Mouse (Mus musculus): ENCODE measurements around the gene Gm38431. TPM values are rescaled to one million over a fixed set of nuclear protein-coding genes. Genes with fewer than 3 reads are reported as not detected.

Gm38431 gene
- polyA plus RNA-seq, 1 experiment from 2014 or later = 1.8 TPM

DNA sequence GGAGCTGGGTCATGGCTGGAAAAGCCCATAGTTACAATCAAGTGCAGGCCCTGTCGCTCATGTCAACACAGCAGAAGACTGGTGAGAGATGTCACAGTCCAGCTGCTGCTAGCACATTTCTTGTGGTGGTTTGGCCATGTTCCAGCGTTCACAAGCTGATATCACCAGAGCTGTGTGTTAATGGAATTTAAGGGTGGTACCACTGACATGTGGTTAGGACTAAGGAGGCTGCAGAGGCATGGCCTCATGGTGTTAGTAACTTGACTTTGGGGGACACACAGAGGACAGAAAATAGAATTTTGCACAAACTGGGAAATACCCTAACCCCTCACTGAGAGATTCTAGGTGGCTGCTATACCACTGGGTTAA is 34.4 kb upstream of the Gm38431 start:
- Histone ChIP-seq H3K4me1 (peaks cover 6% of the 10 kb centered on the region), H3K36me3 (peaks cover 65% of the 10 kb centered on the region), H3K27ac (no peak overlapping the region), H3K9ac (no peak overlapping the region), H3K9me3 (no peaks in the 10 kb centered on the region), H3K4me2 (replicated peaks) (no peak overlapping the region), H3K4me3 (no peak overlapping the region), H3K27me3 (no peaks in the 10 kb centered on the region)
- no peak for ATAC-seq (ENCODE audit: low FRiP score, low read depth)
- WGBS = 80% methylated on average over 2 of the region's 2 CpGs

DNA sequence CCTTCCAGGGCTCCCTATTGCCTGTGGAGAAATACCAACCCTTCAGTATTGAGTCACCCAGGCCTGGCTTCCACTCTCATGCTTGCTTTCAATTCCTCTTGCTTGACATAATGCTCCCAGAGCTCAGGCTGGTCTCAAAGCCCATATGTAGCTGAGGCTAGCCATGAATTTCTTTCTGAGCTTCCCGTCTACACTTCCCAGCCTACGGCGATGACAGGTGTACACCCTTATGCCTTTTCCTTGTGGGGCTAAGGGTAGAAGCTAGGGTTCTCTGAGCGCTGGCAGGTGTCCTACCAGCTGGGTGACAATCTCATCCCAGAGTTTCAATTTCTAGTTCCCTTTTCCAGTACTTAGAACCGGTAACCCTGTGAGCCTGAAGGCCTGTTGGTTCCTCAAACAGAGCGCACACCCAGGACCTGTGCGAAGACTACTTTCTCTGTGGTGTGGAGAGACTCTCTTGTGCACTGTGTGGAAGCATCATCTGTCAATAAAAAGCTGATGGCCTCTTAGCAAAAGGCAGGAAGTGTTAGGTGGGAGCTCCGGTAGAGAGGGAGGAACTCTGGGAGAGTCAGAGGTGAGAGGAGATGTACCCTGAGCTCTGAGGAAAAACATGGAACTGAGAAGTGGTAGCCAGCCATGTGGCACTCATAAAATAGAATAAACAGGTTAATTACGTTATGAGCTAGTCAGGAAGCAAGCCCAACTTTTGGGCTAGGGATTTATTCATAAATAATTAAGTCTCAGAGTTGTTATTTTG is 33.9 kb upstream of the Gm38431 start:
- no peaks in the 10 kb centered on the region for H3K27me3 ChIP-seq
- H3K27ac ChIP-seq = no peak overlapping the region
- no peak for ATAC-seq (ENCODE audit: low FRiP score, low read depth)
- no peak overlapping the region for H3K9ac ChIP-seq
- H3K9me3 ChIP-seq = no peaks in the 10 kb centered on the region
- peaks cover 71% of the 10 kb centered on the region for H3K36me3 ChIP-seq
- no peak overlapping the region for H3K4me3 ChIP-seq
- peaks cover 6% of the 10 kb centered on the region for H3K4me1 ChIP-seq
- no peak overlapping the region for H3K4me2 ChIP-seq (replicated peaks)
- 86% methylated on average over 9 of the region's 9 CpGs for WGBS

DNA sequence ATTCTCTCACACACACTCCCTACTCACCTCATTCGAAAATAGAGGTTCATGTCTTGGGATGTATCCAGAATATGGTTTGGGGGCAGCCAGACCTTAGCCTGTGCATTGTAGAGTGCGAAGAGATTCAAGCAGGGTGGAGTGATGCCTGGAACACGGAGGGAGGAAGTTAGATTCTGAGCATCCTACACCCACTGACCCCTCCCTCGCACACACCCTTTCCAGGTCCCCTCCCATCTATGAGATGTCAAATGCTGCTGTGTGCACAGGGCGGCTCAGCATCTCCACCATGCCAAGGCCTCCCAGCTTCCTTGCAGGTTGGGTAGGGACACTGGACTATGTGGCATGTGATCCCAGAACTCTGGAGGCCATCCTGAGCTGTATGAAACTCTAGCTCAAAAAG is 33.0 kb upstream of the Gm38431 start:
- ATAC-seq (ENCODE audit: low FRiP score, low read depth) = no peak
- peaks cover 79% of the 10 kb centered on the region for H3K36me3 ChIP-seq
- no peak overlapping the region for H3K9ac ChIP-seq
- no peaks in the 10 kb centered on the region for H3K9me3 ChIP-seq
- no peaks in the 10 kb centered on the region for H3K4me1 ChIP-seq
- no peak overlapping the region for H3K27ac ChIP-seq
- H3K27me3 ChIP-seq = no peaks in the 10 kb centered on the region
- H3K4me2 ChIP-seq (replicated peaks) = no peak overlapping the region
- no peak overlapping the region for H3K4me3 ChIP-seq
- 79% methylated on average over 5 of the region's 5 CpGs for WGBS

DNA sequence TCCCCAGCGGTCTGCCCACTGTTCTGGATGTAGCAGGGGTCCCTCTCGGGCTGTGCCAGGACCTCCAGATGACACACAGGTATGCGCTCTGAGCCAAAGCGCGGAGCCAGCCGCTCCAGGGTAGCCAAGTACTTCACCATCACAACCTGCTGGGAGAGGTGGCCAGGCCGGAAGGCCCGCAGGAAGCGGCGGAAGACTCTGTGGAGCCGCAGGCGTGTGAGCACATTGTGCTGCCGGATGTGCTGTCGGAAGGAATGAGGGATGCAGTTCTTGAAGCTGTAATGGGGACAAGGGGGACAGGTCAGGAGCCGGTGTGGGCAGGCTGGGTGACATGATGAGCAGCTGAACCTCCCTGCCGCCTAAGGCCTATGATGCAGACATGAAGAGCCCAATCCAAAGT is 29.7 kb upstream of the Gm38431 start:
- Histone ChIP-seq H3K4me2 (replicated peaks) (no peak overlapping the region), H3K4me3 (no peak overlapping the region), H3K9ac (no peak overlapping the region), H3K27me3 (no peaks in the 10 kb centered on the region), H3K36me3 (peaks cover 67% of the 10 kb centered on the region), H3K9me3 (no peaks in the 10 kb centered on the region), H3K27ac (no peak overlapping the region), H3K4me1 (no peaks in the 10 kb centered on the region)
- WGBS = 90% methylated on average over 16 of the region's 16 CpGs
- no peak for ATAC-seq (ENCODE audit: low FRiP score, low read depth)

DNA sequence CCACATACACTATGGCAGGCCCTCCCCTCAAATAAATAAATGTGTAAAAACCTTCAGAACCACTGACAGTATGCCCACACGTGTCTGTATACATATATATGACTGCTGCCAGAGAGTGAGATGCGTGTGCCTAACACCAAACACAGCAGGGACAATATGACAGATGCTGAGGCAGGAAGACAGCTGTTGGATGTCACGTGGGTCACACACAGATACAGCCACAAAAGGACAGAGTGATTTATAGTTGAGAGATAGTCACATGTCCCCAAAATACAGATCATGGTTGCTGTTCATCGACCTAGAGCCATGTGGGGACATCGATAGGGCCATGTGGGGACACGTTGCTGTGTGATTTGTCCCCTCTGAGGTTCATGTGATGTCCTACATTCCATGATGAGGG is 25.3 kb upstream of the Gm38431 start:
- Histone ChIP-seq H3K27me3 (no peaks in the 10 kb centered on the region), H3K4me3 (no peak overlapping the region), H3K9me3 (no peaks in the 10 kb centered on the region), H3K4me2 (replicated peaks) (no peak overlapping the region), H3K9ac (no peak overlapping the region), H3K36me3 (peaks cover 28% of the 10 kb centered on the region), H3K4me1 (no peaks in the 10 kb centered on the region), H3K27ac (no peak overlapping the region)
- ATAC-seq (ENCODE audit: low FRiP score, low read depth) = no peak
- WGBS = 79% methylated on average over 6 of the region's 6 CpGs

DNA sequence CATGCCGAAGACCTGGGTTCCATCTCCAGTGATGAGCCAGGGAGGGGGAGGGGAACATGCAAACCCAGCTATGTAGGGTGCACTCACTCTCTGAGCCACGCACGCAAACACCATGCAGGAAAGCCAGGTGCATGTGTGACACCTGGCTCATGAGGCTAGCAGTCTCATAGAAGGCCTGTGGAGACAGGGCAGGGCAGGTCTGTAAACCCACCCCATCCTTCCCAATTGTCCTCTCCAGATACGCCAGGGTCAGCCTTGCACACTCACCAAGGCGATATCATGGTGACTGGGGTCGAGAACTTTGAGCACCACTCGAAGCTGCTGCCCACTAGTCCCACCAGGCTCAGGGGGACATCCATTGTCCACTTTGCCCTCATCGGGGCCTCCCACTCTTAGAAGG is 23.3 kb upstream of the Gm38431 start:
- Histone ChIP-seq H3K4me1 (no peaks in the 10 kb centered on the region), H3K9me3 (no peaks in the 10 kb centered on the region), H3K27me3 (no peaks in the 10 kb centered on the region), H3K27ac (no peak overlapping the region), H3K36me3 (peaks cover 8% of the 10 kb centered on the region), H3K4me3 (no peak overlapping the region), H3K4me2 (replicated peaks) (no peak overlapping the region), H3K9ac (no peak overlapping the region)
- ATAC-seq (ENCODE audit: low FRiP score, low read depth) = no peak
- 86% methylated on average over 8 of the region's 8 CpGs for WGBS

DNA sequence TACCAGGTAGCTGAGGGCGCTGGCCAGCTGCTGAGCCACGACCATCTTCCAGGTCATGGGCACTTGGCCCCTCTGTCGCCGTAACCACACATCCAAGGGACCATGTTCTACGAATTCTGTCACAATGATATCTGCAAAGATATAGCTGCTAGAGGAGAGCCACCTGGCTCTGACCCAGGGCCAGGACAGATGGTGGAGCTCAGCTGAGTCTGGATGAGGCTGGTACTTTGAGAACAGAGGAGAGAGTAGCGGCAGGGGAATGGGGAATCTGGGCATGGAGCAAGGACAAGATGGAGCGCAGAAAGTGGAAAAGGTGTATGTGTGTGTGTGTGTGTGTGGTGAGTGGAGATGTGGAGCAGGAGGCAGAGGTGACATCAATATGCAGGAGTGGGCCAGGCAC is 22.4 kb upstream of the Gm38431 start:
- peaks cover 5% of the 10 kb centered on the region; the same call in 1 of the 2 replicates for H3K36me3 ChIP-seq
- WGBS = 95% methylated on average over 7 of the region's 7 CpGs
- H3K4me1 ChIP-seq = no peaks in the 10 kb centered on the region
- H3K4me2 ChIP-seq (replicated peaks) = no peak overlapping the region
- H3K9me3 ChIP-seq = no peaks in the 10 kb centered on the region
- no peak overlapping the region for H3K4me3 ChIP-seq
- H3K27ac ChIP-seq = no peak overlapping the region
- H3K27me3 ChIP-seq = no peaks in the 10 kb centered on the region
- no peak for ATAC-seq (ENCODE audit: low FRiP score, low read depth)
- no peak overlapping the region for H3K9ac ChIP-seq

DNA sequence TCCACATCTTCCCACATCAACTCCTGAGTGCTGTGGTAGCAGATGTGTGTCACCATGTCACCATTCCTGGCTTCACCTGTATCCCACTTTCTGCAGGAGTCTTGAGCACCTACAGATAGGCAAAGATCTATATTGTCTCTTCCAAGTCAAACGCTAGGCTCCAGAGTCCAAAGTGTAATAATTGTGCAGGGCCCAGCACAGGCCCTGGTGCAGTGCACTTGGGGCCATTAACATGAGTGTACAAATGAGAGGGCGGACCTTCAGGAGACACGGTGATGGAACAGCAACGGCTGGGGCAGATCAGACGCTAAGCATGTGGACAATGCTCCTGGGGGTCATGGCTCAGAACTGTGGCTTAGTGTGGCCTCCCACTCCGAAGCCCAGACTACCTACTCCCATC is 22.0 kb upstream of the Gm38431 start:
- no peak for ATAC-seq (ENCODE audit: low FRiP score, low read depth)

DNA sequence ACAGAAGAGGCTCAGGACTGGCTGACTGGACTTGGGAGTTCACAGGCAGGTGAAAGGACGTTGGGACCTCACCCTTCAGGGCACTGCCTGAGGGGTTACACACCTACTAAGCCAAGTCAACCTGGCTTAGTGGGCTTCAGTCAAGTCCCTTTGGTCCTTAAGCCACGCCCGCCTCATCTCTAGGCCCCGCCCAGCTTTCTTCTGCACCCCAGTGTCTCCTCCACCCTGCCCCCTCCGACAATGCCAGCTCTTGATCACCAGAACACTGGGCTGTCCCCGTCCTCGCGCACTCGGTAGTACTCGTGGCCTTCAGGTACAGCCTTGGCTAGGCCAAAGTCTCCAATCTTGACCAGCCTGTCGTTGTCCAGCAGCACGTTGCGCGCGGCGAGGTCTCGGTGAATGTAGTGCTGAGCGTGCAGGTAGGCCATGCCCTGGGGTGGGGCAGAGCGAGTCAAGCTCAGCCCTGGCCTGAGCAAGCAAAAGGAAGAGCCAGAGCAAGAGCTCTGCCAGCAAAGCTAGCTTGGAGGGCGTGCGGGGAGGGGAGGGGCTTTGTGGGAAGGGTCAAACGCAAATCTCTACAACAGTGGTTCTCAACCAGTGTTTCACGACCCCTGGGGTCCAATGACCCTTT is 15.9 kb upstream of the Gm38431 start:
- Histone ChIP-seq H3K4me3 (no peak overlapping the region), H3K9me3 (no peaks in the 10 kb centered on the region)
- 45% methylated on average over 23 of the region's 23 CpGs for WGBS

More for the DNA sequence above, 22.0 kb upstream of the Gm38431 start:
- Histone ChIP-seq H3K9me3 (no peaks in the 10 kb centered on the region), H3K27me3 (no peaks in the 10 kb centered on the region), H3K27ac (no peak overlapping the region), H3K4me1 (no peaks in the 10 kb centered on the region), H3K9ac (no peak overlapping the region), H3K4me2 (replicated peaks) (no peak overlapping the region), H3K36me3 (peaks cover 9% of the 10 kb centered on the region; the same call in 1 of the 2 replicates), H3K4me3 (no peak overlapping the region)
- WGBS = 84% methylated on average over 6 of the region's 6 CpGs

DNA sequence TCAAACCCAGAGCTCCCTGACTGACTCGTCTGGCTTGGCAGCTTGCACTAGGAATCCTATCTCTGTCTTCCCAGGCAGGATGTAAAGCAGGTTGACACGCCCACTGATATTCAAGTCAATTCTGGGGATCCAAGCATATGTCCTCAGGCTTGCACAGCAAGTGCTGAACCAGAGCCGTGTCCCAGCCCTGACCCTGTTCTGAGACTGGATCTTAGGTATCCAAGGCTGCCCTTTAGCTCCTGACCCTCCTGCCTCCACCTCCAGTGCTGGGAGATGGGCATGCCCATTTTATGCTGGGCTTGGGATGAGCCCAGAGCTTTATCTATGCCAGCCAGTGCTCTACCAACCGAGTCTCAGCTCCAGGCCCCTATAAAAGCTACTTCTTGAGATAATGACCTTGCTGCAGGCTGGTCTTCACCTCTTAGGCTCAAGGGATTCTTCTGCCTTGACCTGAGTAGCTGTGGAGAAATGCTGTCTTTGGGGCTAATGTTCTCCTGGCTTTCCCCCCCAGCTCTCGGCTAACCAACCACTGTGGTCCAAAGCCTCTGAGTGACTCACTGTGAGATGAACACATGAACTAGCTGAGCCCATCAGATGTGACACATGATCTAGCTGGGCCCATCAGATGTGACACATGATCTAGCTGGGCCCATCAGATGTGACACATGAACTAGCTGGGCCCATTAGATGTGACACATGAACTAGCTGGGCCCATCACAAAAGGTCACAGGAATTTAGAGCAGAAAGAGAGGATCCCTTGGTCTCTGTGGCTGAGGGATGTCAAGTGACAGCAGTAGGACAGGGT is 14.2 kb upstream of the Gm38431 start:
- Histone ChIP-seq H3K4me1 (no peaks in the 10 kb centered on the region), H3K27ac (no peak overlapping the region), H3K4me2 (replicated peaks) (no peak overlapping the region), H3K36me3 (peaks cover 17% of the 10 kb centered on the region), H3K4me3 (no peak overlapping the region), H3K9me3 (no peaks in the 10 kb centered on the region), H3K27me3 (no peaks in the 10 kb centered on the region), H3K9ac (no peak overlapping the region)
- 77% methylated on average over 5 of the region's 5 CpGs for WGBS
- ATAC-seq (ENCODE audit: low FRiP score, low read depth) = no peak

More for the DNA sequence above, 15.9 kb upstream of the Gm38431 start:
- Histone ChIP-seq H3K4me1 (no peaks in the 10 kb centered on the region), H3K36me3 (peaks cover 17% of the 10 kb centered on the region), H3K4me2 (replicated peaks) (no peak overlapping the region), H3K27ac (no peak overlapping the region), H3K27me3 (no peaks in the 10 kb centered on the region), H3K9ac (no peak overlapping the region)
- ATAC-seq (ENCODE audit: low FRiP score, low read depth) = no peak

DNA sequence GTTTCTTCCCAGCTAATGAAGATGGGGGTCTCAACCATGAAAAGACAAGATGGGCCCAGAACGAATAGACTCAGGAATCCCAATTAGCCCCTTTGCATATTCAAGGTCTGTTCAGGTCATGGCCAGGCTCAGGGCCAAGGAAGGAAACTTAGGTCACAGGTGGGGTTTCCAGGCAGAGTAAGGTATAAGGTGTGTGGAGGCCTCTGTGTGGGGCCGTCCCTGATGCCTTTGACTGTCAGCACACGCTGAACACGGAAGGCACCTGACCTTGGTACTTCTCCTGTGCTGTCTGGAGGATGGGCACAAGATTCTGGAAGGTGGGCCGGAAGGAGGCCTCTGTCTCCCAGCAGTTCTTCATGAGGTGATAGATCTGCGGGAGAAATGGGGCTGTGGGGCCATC is 13.0 kb upstream of the Gm38431 start:
- 84% methylated on average over 6 of the region's 6 CpGs for WGBS
- ATAC-seq (ENCODE audit: low FRiP score, low read depth) = no peak

DNA sequence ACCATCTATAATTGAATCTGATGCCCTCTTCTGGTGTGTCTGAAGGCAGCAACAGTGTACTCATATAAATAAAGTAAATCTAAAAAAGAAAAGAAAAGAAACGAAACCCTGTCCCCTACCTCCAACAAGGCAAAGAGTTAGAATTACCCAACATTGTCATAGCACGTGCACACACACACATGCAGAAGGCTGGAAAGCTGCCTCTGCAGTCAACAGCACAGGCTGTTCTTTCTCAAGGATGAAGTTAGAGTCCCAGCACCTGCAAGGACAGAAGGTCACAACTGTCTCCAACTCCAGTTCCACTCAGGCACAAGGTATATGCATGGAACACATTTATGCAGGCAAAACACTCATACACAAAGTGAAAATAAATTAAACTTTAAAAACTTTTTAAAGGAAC is 10.3 kb upstream of the Gm38431 start:
- WGBS = 85% methylated on average over 2 of the region's 2 CpGs
- Histone ChIP-seq H3K27me3 (no peaks in the 10 kb centered on the region), H3K9ac (no peak overlapping the region), H3K36me3 (peaks cover 5% of the 10 kb centered on the region; the same call in 1 of the 2 replicates), H3K27ac (no peak overlapping the region), H3K4me3 (no peak overlapping the region), H3K4me1 (0 out of 2 replicates have a peak, but pooled peaks cover 6% of the 10 kb centered on the region), H3K4me2 (replicated peaks) (no peak overlapping the region), H3K9me3 (no peaks in the 10 kb centered on the region)
- ATAC-seq (ENCODE audit: low FRiP score, low read depth) = no peak

More for the DNA sequence above, 13.0 kb upstream of the Gm38431 start:
- Histone ChIP-seq H3K9me3 (no peaks in the 10 kb centered on the region), H3K9ac (no peak overlapping the region), H3K4me3 (no peak overlapping the region), H3K27me3 (no peaks in the 10 kb centered on the region), H3K4me1 (0 out of 2 replicates have a peak, but pooled peaks cover 6% of the 10 kb centered on the region), H3K27ac (no peak overlapping the region), H3K4me2 (replicated peaks) (no peak overlapping the region), H3K36me3 (peaks cover 17% of the 10 kb centered on the region)
